Mouse (Mus musculus) midbrain, embryonic 15.5 days (tissue): Measurements from ENCODE around the gene Cpne5. TPM values are rescaled to one million over a fixed set of nuclear protein-coding genes. Genes with fewer than 3 reads are reported as not detected.
A peak's percentile ranks its signal among the peaks of the same experiment; 100 is the strongest.
"Not testable (repeated sequence)": the region's sequence is repeated elsewhere in the genome, so short reads cannot be mapped to it uniquely, and the experiment has no call there.

Experiments used
- ATAC-seq: fragments of 200-750 bp; cut with Nextera tagmentation; replicated peaks from 2 replicates; pipeline ENCODE4 v1.8.0; 2017; ENCODE audit warnings: moderate TSS enrichment
- H3K27ac ChIP-seq: fragments of 300-500 bp; sonication (generic); 2 replicates; pipeline ENCODE4 v1.5.1; 2015; ENCODE audit warnings: mild to moderate bottlenecking, inconsistent platforms
- H3K27me3 ChIP-seq: fragments of 300-500 bp; sonication (generic); replicated peaks from 2 replicates; pipeline ENCODE4 v1.6.1; 2015; ENCODE audit warnings: inconsistent platforms
- H3K36me3 ChIP-seq: fragments of 300-500 bp; sonication (generic); replicated peaks from 2 replicates; pipeline ENCODE4 v1.6.1; 2015; ENCODE audit warnings: inconsistent platforms
- H3K4me1 ChIP-seq: fragments of 300-500 bp; sonication (generic); 2 replicates; pipeline ENCODE4 v1.6.1; 2015; ENCODE audit warnings: inconsistent platforms
- H3K4me2 ChIP-seq: fragments of 300-500 bp; sonication (generic); 2 replicates; pipeline ENCODE4 v1.6.1; 2015; ENCODE audit warnings: inconsistent platforms, mild to moderate bottlenecking, moderate library complexity
- H3K4me3 ChIP-seq: fragments of 300-500 bp; sonication (generic); 2 replicates; pipeline ENCODE4 v1.5.1; 2015; ENCODE audit warnings: mild to moderate bottlenecking, inconsistent platforms
- H3K9ac ChIP-seq: fragments of 300-500 bp; sonication (generic); 2 replicates; pipeline ENCODE4 v1.6.1; 2015; ENCODE audit warnings: mild to moderate bottlenecking, inconsistent platforms
- H3K9me3 ChIP-seq: fragments of 300-500 bp; sonication (generic); 2 replicates; pipeline ENCODE4 v1.6.1; 2016; ENCODE audit warnings: inconsistent platforms
- WGBS: fragments of 180-500 bp; shearing (Covaris S2); methylation state at CpG from one replicate; pipeline ENCODE4 v1.1.7; 2015; ENCODE audit warnings: mixed read lengths; 5-methylcytosine and 5-hydroxymethylcytosine counted together
- polyA plus RNA-seq: library from polyadenylated mRNA; unstranded; fragments of >200 nt; fragmentation: Nextera tagmentation; extraction: Ambion mirVana; gene quantifications from 2 replicates; pipeline ENCODE4 v1.2.1, GENCODE M21; 2015

Gene Cpne5
- 38.3 and 41.3 TPM in 2 replicates for polyA plus RNA-seq

DNA sequence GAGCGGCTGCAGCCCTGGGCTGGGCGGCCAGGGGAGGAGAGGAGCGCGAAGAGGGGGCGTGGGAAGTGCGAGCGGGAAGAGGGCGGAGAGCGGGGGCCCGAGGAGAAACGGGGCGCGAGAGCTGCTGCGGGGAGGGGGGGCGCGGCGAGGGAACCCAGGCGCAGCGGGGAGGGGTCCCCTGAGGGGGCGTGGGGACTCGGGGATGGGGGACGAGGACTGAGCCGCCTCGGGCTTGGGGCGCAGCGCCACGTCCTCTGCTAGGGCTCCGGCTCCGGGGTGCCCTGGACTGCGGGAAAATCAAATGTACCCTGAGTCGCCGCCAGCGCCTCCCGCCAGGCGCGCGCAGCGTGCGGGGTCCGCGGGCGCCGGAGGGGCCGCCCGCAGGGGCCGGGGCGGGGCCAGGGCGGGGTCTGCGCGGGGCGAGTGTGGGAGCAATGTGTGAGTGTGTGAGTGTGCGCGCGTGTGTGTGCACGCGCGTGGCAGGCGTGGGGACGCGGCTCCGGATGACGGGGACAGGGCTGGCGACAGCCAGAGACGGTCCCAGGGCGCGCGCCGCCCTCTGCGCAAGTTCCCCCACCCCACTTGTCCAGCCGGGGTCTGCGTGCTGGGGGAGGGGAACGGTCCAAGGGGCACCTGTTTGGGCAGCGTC is at the start of gene Cpne5:
Cpne5 (minus strand) TSS at position 396 of the 649 bp plus-strand sequence.
- H3K9me3 ChIP-seq, result no peaks in the 10 kb centered on the region
- H3K4me1 ChIP-seq, result peaks cover 33% of the 10 kb centered on the region
- peaks cover 10% of the 10 kb centered on the region; the same call in 1 of the 2 replicates for H3K27me3 ChIP-seq
- H3K4me3 ChIP-seq, result peak within 1 kb of the TSS; percentile 73
- under 1% methylated on average over 62 of the region's 73 CpGs for WGBS
- H3K36me3 ChIP-seq, result no peaks in the 10 kb centered on the region
- H3K9ac ChIP-seq, result peak within 1 kb of the TSS; percentile 62
- peak within 1 kb of the TSS; percentile 49; the same call in 1 of the 2 replicates for H3K27ac ChIP-seq
- ATAC-seq, result peak; percentile 72
- H3K4me2 ChIP-seq, result peak within 1 kb of the TSS; percentile 99

DNA sequence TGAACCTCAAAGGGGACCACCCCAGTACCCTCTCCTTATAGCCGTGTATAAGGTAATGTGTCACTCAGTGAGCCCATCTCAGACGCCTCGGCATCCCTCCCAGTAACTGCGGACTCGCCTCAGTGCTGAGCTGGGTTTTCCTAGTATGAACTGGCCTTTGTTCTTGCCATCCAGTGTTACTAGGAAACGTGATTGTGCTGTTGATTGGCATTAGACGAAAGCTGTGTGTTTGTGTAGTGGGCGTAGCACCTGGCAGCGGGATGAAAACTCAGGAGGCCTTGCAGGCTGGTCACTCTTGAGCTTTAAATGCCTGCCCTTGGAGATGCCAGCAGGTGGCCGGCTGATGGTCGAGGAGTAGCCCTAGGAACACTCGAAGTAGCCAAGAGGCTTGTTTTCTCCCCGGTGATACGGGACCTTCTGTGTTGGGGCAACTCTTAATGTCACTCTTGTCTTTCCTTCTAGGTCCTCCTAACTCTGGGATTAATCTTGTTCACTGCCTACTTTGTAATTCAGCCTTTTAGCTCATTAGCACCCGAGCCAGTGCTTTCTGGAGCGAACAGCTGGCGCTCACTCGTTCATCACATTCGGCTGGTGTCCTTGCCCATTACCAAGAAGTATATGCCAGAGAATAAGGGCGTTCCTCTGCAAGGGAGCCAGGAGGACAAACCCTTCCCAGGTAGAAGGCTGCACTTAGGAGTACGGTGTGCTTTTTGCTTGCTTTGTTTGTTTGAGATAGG is 44.4 kb upstream of the Cpne5 start:
- Histone ChIP-seq H3K36me3 (peaks cover 13% of the 10 kb centered on the region; the same call in 1 of the 2 replicates), H3K27me3 (no peaks in the 10 kb centered on the region), H3K4me3 (no peak overlapping the region), H3K9me3 (no peaks in the 10 kb centered on the region), H3K4me2 (no peak overlapping the region), H3K4me1 (peaks cover 7% of the 10 kb centered on the region; the same call in 1 of the 2 replicates), H3K9ac (no peak overlapping the region), H3K27ac (0 out of 2 replicates have a peak overlapping the region, but pooled peaks have one; percentile 15)
- 50% methylated on average over 21 of the region's 21 CpGs for WGBS
- ATAC-seq, result no peak

DNA sequence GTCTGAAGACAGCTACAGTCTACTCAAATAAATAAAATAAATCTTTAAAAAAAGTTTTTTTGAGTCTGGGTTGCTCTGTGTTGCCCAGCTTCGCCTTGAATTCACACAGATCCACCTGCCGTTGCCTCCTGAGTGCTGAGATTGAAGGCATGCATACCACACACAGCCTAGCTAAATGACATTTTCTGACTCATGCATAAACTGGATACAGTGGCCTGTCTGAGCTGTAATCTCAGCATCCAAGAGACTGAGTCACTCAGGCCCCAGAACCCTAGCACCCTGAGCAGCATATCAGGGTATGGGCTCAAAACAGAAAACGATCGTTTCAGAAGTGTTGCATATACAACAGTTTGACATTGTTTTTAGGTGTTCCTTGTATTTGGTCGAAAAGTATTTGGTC is 43.6 kb upstream of the Cpne5 start:
- H3K36me3 ChIP-seq, result peaks cover 13% of the 10 kb centered on the region; the same call in 1 of the 2 replicates
- no peak overlapping the region for H3K4me3 ChIP-seq
- H3K4me1 ChIP-seq, result peaks cover 7% of the 10 kb centered on the region; the same call in 1 of the 2 replicates
- ATAC-seq, result no peak
- 82% methylated on average over 5 of the region's 5 CpGs for WGBS
- no peak overlapping the region for H3K27ac ChIP-seq
- no peak overlapping the region for H3K9ac ChIP-seq
- H3K9me3 ChIP-seq, result no peaks in the 10 kb centered on the region
- H3K27me3 ChIP-seq, result no peaks in the 10 kb centered on the region
- H3K4me2 ChIP-seq, result no peak overlapping the region

DNA sequence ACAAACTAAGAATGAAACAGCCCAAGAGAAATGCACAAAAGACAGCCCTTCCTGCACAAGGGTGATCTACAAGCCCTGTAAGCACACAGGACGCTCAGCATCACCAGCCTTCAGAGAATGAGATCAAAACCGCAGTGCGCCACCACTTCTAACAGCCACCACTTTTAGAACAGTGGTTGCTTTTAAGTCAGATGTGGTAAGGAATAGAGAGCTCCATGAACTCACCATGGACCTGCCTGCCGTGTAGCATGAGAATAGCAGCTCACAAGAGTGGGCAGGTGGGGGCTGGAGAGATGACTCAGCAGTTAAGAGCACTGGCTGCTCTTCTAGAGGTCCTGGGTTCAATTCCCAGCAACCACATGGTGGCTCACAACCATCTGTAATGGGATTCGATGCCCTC is 42.5 kb upstream of the Cpne5 start:
- Histone ChIP-seq H3K36me3 (peaks cover 10% of the 10 kb centered on the region; the same call in 1 of the 2 replicates), H3K4me2 (no peak overlapping the region), H3K27me3 (no peaks in the 10 kb centered on the region), H3K27ac (no peak overlapping the region), H3K4me1 (peaks cover 7% of the 10 kb centered on the region; the same call in 1 of the 2 replicates), H3K9me3 (no peaks in the 10 kb centered on the region), H3K4me3 (no peak overlapping the region), H3K9ac (no peak overlapping the region)
- WGBS, result 94% methylated on average over 5 of the region's 5 CpGs
- no peak for ATAC-seq

DNA sequence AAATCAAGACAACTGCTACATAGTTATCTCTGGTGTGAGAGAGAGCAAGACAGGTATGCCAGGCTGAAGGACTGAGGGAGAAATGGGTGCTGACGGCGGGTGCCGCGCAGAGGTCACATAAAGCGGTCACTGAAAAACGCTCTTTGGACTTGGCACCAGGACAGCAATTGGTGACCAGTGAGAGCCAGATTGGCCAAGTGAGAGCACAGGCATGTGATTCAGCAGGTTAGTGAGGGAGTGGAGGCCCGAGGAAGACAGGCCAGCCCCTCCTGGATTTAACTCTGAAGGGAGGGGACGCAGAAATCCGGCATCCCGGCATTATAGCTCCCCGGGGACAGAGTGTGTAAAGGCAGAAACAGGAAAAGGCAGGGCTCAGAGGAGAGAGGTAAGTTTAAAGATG is 35.9 kb upstream of the Cpne5 start:
- no peak overlapping the region for H3K4me3 ChIP-seq
- no peak overlapping the region for H3K9ac ChIP-seq
- H3K27me3 ChIP-seq, result no peaks in the 10 kb centered on the region
- no peaks in the 10 kb centered on the region for H3K9me3 ChIP-seq
- 83% methylated on average over 11 of the region's 11 CpGs for WGBS
- no peak for ATAC-seq
- peaks cover 3% of the 10 kb centered on the region; the same call in 1 of the 2 replicates for H3K36me3 ChIP-seq
- peaks cover 15% of the 10 kb centered on the region for H3K4me1 ChIP-seq
- no peak overlapping the region for H3K27ac ChIP-seq
- H3K4me2 ChIP-seq, result no peak overlapping the region

DNA sequence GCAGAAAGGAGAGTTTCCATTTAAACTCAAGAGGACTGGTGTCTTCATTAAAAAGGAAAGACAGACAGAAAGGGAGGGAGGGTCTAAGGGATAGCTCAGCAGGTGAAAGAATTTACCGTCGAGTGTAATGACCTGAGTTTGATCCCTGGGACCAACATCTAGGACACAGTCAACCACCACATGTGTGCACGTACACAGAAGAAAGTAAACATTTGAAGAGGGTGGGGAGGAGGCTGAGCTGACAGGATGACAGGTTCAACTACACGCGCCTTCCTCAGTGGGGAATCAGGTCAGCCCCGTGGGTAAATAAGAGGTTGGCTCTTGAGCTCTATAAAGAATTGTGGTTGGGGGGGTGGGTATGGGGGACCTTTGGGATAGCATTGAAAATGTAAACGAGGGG is 35.2 kb upstream of the Cpne5 start:
- Histone ChIP-seq H3K9ac (no peak overlapping the region), H3K27ac (no peak overlapping the region), H3K4me2 (no peak overlapping the region), H3K9me3 (no peaks in the 10 kb centered on the region), H3K4me1 (peaks cover 18% of the 10 kb centered on the region), H3K27me3 (no peaks in the 10 kb centered on the region), H3K4me3 (no peak overlapping the region), H3K36me3 (0 out of 2 replicates have a peak, but pooled peaks cover under 1% of the 10 kb centered on the region)
- WGBS, result 85% methylated on average over 7 of the region's 7 CpGs
- no peak for ATAC-seq

DNA sequence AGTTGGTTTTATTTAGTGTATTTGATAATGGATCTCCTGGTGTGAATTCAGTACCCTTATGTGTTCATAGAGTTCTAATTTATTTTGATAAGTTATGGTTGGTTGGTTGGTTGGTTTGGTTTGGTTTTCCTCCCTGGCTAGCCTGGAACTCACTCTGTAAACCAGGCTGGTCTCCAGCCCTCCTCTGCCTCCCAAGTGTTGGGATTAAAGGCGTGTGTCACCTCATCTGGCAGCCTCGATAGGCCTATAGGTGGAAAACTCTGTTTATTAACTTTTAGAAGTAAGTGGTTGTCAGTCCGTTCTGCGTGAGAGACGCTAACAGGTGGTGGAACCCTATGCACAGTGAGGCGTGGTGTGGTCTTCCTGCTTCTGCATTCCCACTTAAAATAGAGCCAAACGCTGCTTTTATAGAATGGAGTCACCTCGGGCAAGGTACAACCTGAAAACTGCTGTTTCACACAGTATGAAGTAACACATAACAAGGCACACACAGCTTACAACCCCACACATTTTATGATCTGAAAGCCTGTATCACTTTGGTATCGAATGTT is 32.3 kb upstream of the Cpne5 start:
- 94% methylated on average over 9 of the region's 9 CpGs for WGBS
- ATAC-seq, result no peak
- no peak overlapping the region for H3K27ac ChIP-seq
- no peaks in the 10 kb centered on the region for H3K36me3 ChIP-seq
- H3K9ac ChIP-seq, result no peak overlapping the region
- peak overlapping the region; percentile 52 for H3K4me2 ChIP-seq
- no peak overlapping the region for H3K4me3 ChIP-seq
- no peaks in the 10 kb centered on the region for H3K9me3 ChIP-seq
- H3K4me1 ChIP-seq, result peaks cover 22% of the 10 kb centered on the region
- H3K27me3 ChIP-seq, result no peaks in the 10 kb centered on the region

DNA sequence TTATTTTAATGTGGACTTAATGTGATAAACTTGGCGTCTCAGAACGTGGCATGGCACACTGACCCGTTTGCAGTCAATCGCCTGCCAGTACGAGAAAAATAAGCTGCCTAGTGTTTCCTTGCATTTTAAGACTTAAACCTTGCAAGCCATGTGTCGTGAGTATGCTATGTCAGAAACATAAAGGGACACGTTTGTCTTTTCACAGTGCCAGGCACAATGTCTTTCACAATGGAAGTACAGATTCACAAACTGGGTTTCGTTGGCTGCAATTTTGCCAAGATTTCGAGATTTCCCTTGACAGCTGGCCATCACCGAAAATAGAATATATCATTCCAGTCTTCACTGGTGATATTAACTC is 31.4 kb upstream of the Cpne5 start:
- H3K4me1 ChIP-seq, result peaks cover 26% of the 10 kb centered on the region
- no peaks in the 10 kb centered on the region for H3K27me3 ChIP-seq
- ATAC-seq, result 0 out of 2 replicates have a peak, but pooled peaks have one; percentile 5
- H3K4me2 ChIP-seq, result peak overlapping the region; percentile 52
- no peaks in the 10 kb centered on the region for H3K36me3 ChIP-seq
- 20% methylated on average over 10 of the region's 10 CpGs for WGBS
- H3K4me3 ChIP-seq, result peak overlapping the region; percentile 80
- H3K9ac ChIP-seq, result peak overlapping the region; percentile 92
- H3K9me3 ChIP-seq, result no peaks in the 10 kb centered on the region
- H3K27ac ChIP-seq, result peak overlapping the region; percentile 89

DNA sequence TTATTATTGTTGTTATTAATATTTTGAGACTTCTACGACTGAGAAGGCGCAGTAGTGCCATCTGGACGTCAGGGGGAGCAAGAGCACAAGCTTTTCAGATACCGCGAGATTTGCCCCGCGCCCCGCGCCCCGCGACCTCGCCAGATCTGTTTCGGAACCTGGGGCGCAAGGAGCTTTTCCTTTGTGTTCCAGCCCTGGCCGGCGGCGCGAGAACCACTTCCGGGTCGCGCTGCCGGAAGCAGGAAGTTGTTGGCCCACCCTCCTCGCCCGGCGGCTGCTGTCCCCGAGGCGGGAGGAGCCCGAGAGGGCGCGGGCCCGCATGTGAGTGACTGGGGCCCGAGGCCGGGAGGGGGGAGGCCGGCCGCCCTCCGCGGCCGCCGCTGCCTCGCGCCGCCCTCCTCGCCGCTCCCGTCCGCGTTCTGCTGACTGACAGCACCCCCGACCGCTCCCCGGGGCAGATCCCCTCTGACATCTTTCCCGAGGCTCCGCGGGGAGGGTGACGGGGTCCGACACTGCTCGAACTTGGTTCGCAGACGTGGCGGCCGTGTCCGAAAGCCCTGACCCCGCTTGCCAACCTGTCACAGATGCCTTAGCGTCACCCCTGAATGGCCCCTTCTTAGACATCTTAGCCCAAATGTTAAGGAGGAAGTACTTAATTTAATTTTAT is 30.8 kb upstream of the Cpne5 start, which contains the start of gene BC004004:
BC004004 (plus strand) TSS at position 107 of the 667 bp plus-strand sequence.
- ATAC-seq, result peak; percentile 92

DNA sequence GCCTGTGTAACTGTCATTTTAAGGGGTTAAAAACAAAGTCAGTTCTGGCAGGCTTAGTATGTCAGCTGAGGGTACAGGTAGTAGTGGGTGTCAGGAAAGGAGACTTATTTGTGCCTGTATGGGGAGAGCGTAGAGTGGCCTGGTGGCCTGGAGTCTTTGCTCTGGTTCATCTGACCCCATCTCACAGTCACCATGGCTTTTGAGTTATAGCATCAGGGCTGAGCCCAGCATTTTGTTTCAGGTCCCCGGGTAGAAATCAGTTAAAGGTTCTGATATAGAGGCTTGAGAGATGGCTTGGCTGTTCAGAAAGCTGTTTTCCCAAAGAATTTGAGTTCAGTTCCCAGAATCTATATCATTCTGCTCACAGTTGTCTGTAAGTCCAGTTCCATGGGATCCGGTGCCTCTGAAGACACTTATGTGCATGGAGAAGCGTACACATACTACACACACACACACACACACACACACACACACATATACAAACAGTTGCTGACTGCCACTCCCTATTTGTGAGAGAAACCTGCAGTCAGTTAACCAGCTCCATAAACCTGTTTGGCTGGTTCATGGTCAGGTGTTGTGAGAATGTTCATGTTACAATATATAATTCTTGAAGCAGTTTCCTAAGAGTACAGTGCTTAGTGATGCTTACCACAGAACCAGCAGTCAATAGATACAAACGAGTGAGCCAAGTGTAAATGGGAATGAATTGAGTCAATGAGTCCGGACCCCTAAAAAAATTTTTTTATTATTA is 30.1 kb upstream of the Cpne5 start:
- H3K27me3 ChIP-seq, result no peaks in the 10 kb centered on the region
- H3K4me3 ChIP-seq, result peak overlapping the region; percentile 80
- 57% methylated on average over 6 of the region's 6 CpGs for WGBS
- H3K9ac ChIP-seq, result peak overlapping the region; percentile 18; the same call in 1 of the 2 replicates
- peak overlapping the region; percentile 89 for H3K27ac ChIP-seq
- H3K4me2 ChIP-seq, result peak overlapping the region; percentile 52
- H3K4me1 ChIP-seq, result peaks cover 29% of the 10 kb centered on the region
- ATAC-seq, result peak; percentile 57
- no peaks in the 10 kb centered on the region for H3K36me3 ChIP-seq
- no peaks in the 10 kb centered on the region for H3K9me3 ChIP-seq

More for the DNA sequence above, 30.8 kb upstream of the Cpne5 start, which contains the start of gene BC004004:
- H3K4me1 ChIP-seq, result peaks cover 27% of the 10 kb centered on the region
- H3K4me3 ChIP-seq, result peak within 1 kb of the TSS; percentile 80
- under 1% methylated on average over 60 of the region's 63 CpGs for WGBS
- H3K27ac ChIP-seq, result peak within 1 kb of the TSS; percentile 89
- no peaks in the 10 kb centered on the region for H3K36me3 ChIP-seq
- H3K4me2 ChIP-seq, result peak within 1 kb of the TSS; percentile 52
- H3K9ac ChIP-seq, result peak within 1 kb of the TSS; percentile 92
- H3K9me3 ChIP-seq, result no peaks in the 10 kb centered on the region
- no peaks in the 10 kb centered on the region for H3K27me3 ChIP-seq

DNA sequence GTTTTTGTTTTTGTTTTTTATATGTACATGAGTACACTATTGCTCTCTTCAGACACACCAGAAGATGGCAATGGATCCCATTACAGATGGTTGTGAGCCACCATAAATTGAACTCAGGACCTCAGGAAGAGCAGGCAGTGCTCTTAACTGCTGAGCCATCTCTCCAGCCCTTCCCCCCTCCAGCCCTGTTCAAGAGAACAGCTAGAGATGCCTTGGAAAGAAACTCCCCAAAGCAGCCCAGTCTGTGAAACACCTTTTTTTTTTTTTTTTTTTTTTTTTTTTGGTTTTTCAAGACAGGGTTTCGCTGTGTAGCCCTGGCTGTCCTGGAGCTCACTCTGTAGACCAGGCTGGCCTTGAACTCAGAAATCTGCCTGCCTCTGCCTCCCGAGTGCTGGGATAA is 29.1 kb upstream of the Cpne5 start:
- not testable (repeated sequence) for H3K9ac ChIP-seq, H3K27ac ChIP-seq, ATAC-seq, H3K27me3 ChIP-seq, H3K9me3 ChIP-seq, H3K4me3 ChIP-seq, H3K4me2 ChIP-seq, H3K36me3 ChIP-seq
- WGBS, result 95% methylated on average over 2 of the region's 2 CpGs
- H3K4me1 ChIP-seq, result peaks cover 40% of the 10 kb centered on the region
